Mouse (Mus musculus): ENCODE measurements around the gene 6030468B19Rik.

The 6030468B19Rik gene

GRCm38 (mm10) chr11:117797511-117798159, at the start of gene 6030468B19Rik:
Gene 6030468B19Rik, plus strand, starts transcription at chr11:117797660.
- no peak for DNase-seq

GRCm38 (mm10) chr11:117748628-117749027, 48.8 kb upstream of the 6030468B19Rik start:
- no peak for DNase-seq

GRCm38 (mm10) chr11:117749414-117749813, 48.0 kb upstream of the 6030468B19Rik start:
- DNase-seq: peak; percentile 53

GRCm38 (mm10) chr11:117751544-117751943, 45.9 kb upstream of the 6030468B19Rik start:
- DNase-seq: no peak

GRCm38 (mm10) chr11:117755891-117756290, 41.6 kb upstream of the 6030468B19Rik start:
- no peak for DNase-seq

- DNase-seq: peak; percentile 58
These were observed 38.2 kb upstream of the 6030468B19Rik start for GRCm38 (mm10) chr11:117759267-117759666.

GRCm38 (mm10) chr11:117760374-117761119, 36.9 kb upstream of the 6030468B19Rik start:
- DNase-seq: no peak

GRCm38 (mm10) chr11:117761801-117762200, 35.7 kb upstream of the 6030468B19Rik start:
- DNase-seq: no peak

- no peak for DNase-seq
These were observed 35.2 kb upstream of the 6030468B19Rik start for GRCm38 (mm10) chr11:117762246-117762645.

GRCm38 (mm10) chr11:117764319-117764718, 33.1 kb upstream of the 6030468B19Rik start:
- no peak for DNase-seq

- no peak for DNase-seq
These were observed 32.1 kb upstream of the 6030468B19Rik start for GRCm38 (mm10) chr11:117765361-117765760.

- DNase-seq: no peak
These were observed 31.2 kb upstream of the 6030468B19Rik start for GRCm38 (mm10) chr11:117766275-117766674.

- no peak for DNase-seq
These were observed 28.5 kb upstream of the 6030468B19Rik start for GRCm38 (mm10) chr11:117768725-117769682.

GRCm38 (mm10) chr11:117769683-117770047, 27.8 kb upstream of the 6030468B19Rik start:
- DNase-seq: no peak

GRCm38 (mm10) chr11:117770407-117770806, 27.1 kb upstream of the 6030468B19Rik start:
- DNase-seq: no peak

- DNase-seq: no peak
These were observed 25.1 kb upstream of the 6030468B19Rik start for GRCm38 (mm10) chr11:117772352-117772751.

GRCm38 (mm10) chr11:117774925-117775324, 22.5 kb upstream of the 6030468B19Rik start:
- DNase-seq: no peak

GRCm38 (mm10) chr11:117775540-117775939, 21.9 kb upstream of the 6030468B19Rik start:
- no peak for DNase-seq

GRCm38 (mm10) chr11:117776085-117776792, 21.2 kb upstream of the 6030468B19Rik start:
- DNase-seq: no peak

- DNase-seq: no peak
These were observed 20.3 kb upstream of the 6030468B19Rik start for GRCm38 (mm10) chr11:117777111-117777510.

GRCm38 (mm10) chr11:117778031-117778430, 19.4 kb upstream of the 6030468B19Rik start:
- no peak for DNase-seq

- no peak for DNase-seq
These were observed 18.5 kb upstream of the 6030468B19Rik start for GRCm38 (mm10) chr11:117778851-117779433.
